Mouse (Mus musculus) heart, adult 2 months (tissue): ENCODE results near the gene Pgap2. TPM values are rescaled to one million over a fixed set of nuclear protein-coding genes. Genes with fewer than 3 reads are reported as not detected.
"Not testable (repeated sequence)": the region's sequence is repeated elsewhere in the genome, so short reads cannot be mapped to it uniquely, and the experiment has no call there.

Experiments used
- DNase-seq, 2 experiments: peaks; one replicate each; pipeline ENCODE4 v3.0.0; 2021
- H3K27ac ChIP-seq: fragments of 200-600 bp; 2 replicates; pipeline ENCODE4 v1.8.1; 2022
- H3K27me3 ChIP-seq: fragments of 200-500 bp; 2 replicates; pipeline ENCODE4 v1.6.1; 2012; ENCODE audit warnings: mild to moderate bottlenecking, low read length, inconsistent platforms, mixed read lengths; ENCODE audit not compliant: control insufficient read depth, insufficient read depth
- H3K36me3 ChIP-seq: fragments of 200-500 bp; 2 replicates; pipeline ENCODE4 v1.6.1; 2012; ENCODE audit warnings: low read length, inconsistent platforms; ENCODE audit not compliant: control insufficient read depth, insufficient read depth
- H3K4me1 ChIP-seq: fragments of 200-500 bp; 2 replicates; pipeline ENCODE4 v1.6.1; 2011; ENCODE audit warnings: low read length; ENCODE audit not compliant: control insufficient read depth, insufficient read depth
- H3K4me3 ChIP-seq: fragments of 200-600 bp; 2 replicates; pipeline ENCODE4 v1.8.1; 2022
- H3K79me2 ChIP-seq: fragments of 200-500 bp; replicated peaks from 2 replicates; pipeline ENCODE4 v1.6.1; 2012; ENCODE audit warnings: mild to moderate bottlenecking, inconsistent platforms, low read length, moderate library complexity, mixed read lengths; ENCODE audit not compliant: control insufficient read depth, insufficient read depth
- H3K9ac ChIP-seq: fragments of 200-500 bp; 2 replicates; pipeline ENCODE4 v1.6.1; 2012; ENCODE audit warnings: low read depth, mild to moderate bottlenecking, control low read depth, inconsistent platforms, low read length, mixed read lengths
- CTCF ChIP-seq: fragments of 200-600 bp; IDR thresholded peaks from 2 replicates; pipeline ENCODE4 v1.8.1; 2022; ENCODE audit warnings: antibody characterized with exemption, mild to moderate bottlenecking, moderate library complexity
- EP300 ChIP-seq: fragments of 200-500 bp; IDR thresholded peaks from 2 replicates; pipeline ENCODE4 v1.6.1; 2011; ENCODE audit warnings: low read depth, low read length, control low read depth; ENCODE audit not compliant: insufficient read depth
- POLR2A ChIP-seq: fragments of 200-500 bp; IDR thresholded peaks from 2 replicates; pipeline ENCODE4 v1.6.1; 2011; ENCODE audit warnings: mild to moderate bottlenecking, low read depth, low read length, control low read depth; ENCODE audit not compliant: insufficient read depth
- WGBS: fragments of 180-500 bp; shearing (Covaris S2); methylation state at CpG from one replicate; pipeline ENCODE4 v1.1.7; 2018; 5-methylcytosine and 5-hydroxymethylcytosine counted together
- intact Hi-C: fragments of 180-260 bp; cut with DNase I; formaldehyde crosslinking; loops from one replicate; pipeline ENCODE4 v1.15.1; 2025
- polyA plus RNA-seq: library from polyadenylated mRNA; depleted of rRNA; stranded (reverse); fragments of >200 nt; gene quantifications from 2 replicates; pipeline ENCODE4 v1.2.3, GENCODE M21; 2012
- total RNA-seq, 2 experiments: library from RNA; stranded (reverse); gene quantifications; 2 replicates each; pipeline ENCODE4 v1.2.3; 2021

Gene Pgap2
- total and polyA plus RNA-seq, 3 experiments, result 59.7 to 124 (median 65.4) TPM

DNA sequence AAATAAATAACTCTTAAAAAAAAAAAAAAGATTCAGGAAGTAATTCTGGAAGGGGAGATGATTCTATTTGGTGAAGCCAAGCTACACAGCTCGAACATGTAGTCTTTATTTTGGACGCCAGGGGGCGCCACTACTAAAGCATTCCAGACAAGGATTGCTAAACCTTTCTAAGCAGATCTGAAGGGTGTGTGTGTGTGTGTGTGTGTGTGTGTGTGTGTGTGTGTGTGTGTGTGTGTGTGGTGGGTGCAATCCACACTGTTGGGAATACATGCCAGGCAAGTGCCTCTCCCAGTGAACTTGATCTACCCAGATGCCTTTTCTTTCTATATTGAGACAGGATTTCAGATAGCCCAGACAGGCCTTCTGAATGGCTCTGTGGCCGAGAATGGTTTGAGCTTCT lies 48.2 kb downstream of the Pgap2 start:
- H3K36me3 ChIP-seq, result no peaks in the 10 kb centered on the region
- no peaks in the 10 kb centered on the region for H3K4me1 ChIP-seq
- intact Hi-C loops, result loop anchor here (2.0 kb wide), 1 partner anchor 159 kb away; no protein-coding TSS in a partner anchor
- H3K27ac ChIP-seq, result no peak overlapping the region
- no peaks in the 10 kb centered on the region for H3K79me2 ChIP-seq
- H3K9ac ChIP-seq, result no peak overlapping the region
- TF ChIP-seq EP300 (no peak), POLR2A (no peak), CTCF (peak; percentile 71)
- H3K4me3 ChIP-seq, result no peak overlapping the region
- DNase-seq, result peak; percentile 68 to 84
- 19% methylated on average over 4 of the region's 4 CpGs for WGBS
- no peaks in the 10 kb centered on the region for H3K27me3 ChIP-seq

- DNase-seq, result no peak
- intact Hi-C loops, result loop anchor here (2.0 kb wide), 1 partner anchor 158 kb away; no protein-coding TSS in a partner anchor
- 78% methylated on average over 3 of the region's 3 CpGs for WGBS
- TF ChIP-seq CTCF, result no peak
- no peak for TF ChIP-seq EP300
- no peak for TF ChIP-seq POLR2A
- no peaks in the 10 kb centered on the region for H3K27me3 ChIP-seq
- no peak overlapping the region for H3K9ac ChIP-seq
- no peaks in the 10 kb centered on the region for H3K79me2 ChIP-seq
- H3K27ac ChIP-seq, result no peak overlapping the region
- H3K4me1 ChIP-seq, result no peaks in the 10 kb centered on the region
- no peaks in the 10 kb centered on the region for H3K36me3 ChIP-seq
- no peak overlapping the region for H3K4me3 ChIP-seq
Observed at GRCm38 (mm10) chr7:102258753-102259152, 48.7 kb downstream of the Pgap2 start.

- no peak for DNase-seq
- Histone ChIP-seq H3K36me3 (no peaks in the 10 kb centered on the region), H3K27me3 (no peaks in the 10 kb centered on the region), H3K9ac (no peak overlapping the region), H3K4me1 (no peaks in the 10 kb centered on the region), H3K79me2 (no peaks in the 10 kb centered on the region), H3K27ac (no peak overlapping the region), H3K4me3 (no peak overlapping the region)
- no peak for TF ChIP-seq POLR2A
- 78% methylated on average over 10 of the region's 10 CpGs for WGBS
- intact Hi-C loops, result loop anchor here (2.0 to 10.0 kb wide), 2 partner anchors 157 to 305 kb away; partner anchors contain the start of gene Trim21
Observed at GRCm38 (mm10) chr7:102259716-102260479, 49.9 kb downstream of the Pgap2 start.

DNA sequence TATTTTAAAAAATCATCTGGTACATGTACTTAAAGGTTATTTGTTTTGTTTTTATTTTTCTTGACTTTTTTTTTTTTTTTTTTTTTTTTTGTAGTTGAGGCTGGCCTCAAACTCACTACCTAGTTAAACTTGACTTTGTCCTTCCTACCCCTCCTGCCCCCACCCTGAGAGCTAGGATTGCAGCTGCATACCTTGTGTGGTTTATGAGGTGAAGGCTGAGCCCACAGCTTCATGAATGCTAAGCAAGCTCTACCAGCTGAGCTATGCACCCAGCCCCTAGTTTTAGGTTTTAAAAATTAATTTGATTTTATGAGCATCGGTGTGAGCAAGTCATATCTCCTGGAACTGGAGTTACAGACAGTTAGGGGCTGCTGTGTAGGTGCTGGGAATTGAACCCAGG lies 50.5 kb downstream of the Pgap2 start:
- no peak overlapping the region for H3K4me3 ChIP-seq
- H3K27me3 ChIP-seq, result no peaks in the 10 kb centered on the region
- no peak overlapping the region for H3K9ac ChIP-seq
- H3K27ac ChIP-seq, result no peak overlapping the region
- H3K79me2 ChIP-seq, result no peaks in the 10 kb centered on the region
- no peak for TF ChIP-seq CTCF
- H3K4me1 ChIP-seq, result no peaks in the 10 kb centered on the region
- DNase-seq, result no peak
- 87% methylated on average over 1 of the region's 1 CpGs for WGBS
- intact Hi-C loops, result loop anchor here (10.0 kb wide), 1 partner anchor 304 kb away; the partner anchor contains the start of gene Trim21
- H3K36me3 ChIP-seq, result no peaks in the 10 kb centered on the region

DNA sequence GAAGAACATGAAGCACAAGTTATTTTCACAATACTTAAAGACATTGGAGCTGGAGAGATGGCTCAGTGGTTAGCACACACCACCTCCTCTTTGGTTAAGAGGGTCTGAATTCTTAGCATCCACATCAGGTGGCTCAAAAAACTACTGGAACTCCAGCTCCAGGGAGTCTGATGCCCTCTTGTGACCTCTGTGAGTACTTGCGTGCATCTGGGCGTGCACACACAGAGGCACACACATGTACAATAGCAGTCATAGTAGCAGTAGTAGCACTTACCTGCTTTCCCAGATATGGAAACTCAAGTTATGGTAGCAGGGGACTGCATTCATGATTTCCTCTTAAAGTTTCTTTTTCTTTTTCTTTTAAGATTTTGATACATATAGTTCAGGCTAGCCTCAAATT lies 53.0 kb downstream of the Pgap2 start:
- H3K9ac ChIP-seq, result no peak overlapping the region
- H3K79me2 ChIP-seq, result no peaks in the 10 kb centered on the region
- H3K4me1 ChIP-seq, result no peaks in the 10 kb centered on the region
- H3K27ac ChIP-seq, result no peak overlapping the region
- TF ChIP-seq EP300 (no peak), POLR2A (no peak), CTCF (no peak)
- DNase-seq, result no peak
- intact Hi-C loops, result loop anchor here (10.0 kb wide), 1 partner anchor 302 kb away; the partner anchor contains the start of gene Trim21
- no peaks in the 10 kb centered on the region for H3K27me3 ChIP-seq
- H3K36me3 ChIP-seq, result no peaks in the 10 kb centered on the region
- WGBS, result 95% methylated on average over 2 of the region's 2 CpGs
- no peak overlapping the region for H3K4me3 ChIP-seq

- not testable (repeated sequence) for H3K27me3 ChIP-seq, H3K9ac ChIP-seq, H3K4me3 ChIP-seq, H3K36me3 ChIP-seq, H3K79me2 ChIP-seq, H3K4me1 ChIP-seq, H3K27ac ChIP-seq, DNase-seq
- 91% methylated on average over 10 of the region's 10 CpGs for WGBS
- intact Hi-C loops, result loop anchor here (1.0 to 10.0 kb wide), 4 partner anchors 46 to 299 kb away; partner anchors contain the start of gene Trim21
Observed at GRCm38 (mm10) chr7:102266021-102266400, 56.0 kb downstream of the Pgap2 start.
